In genomic region chr2:4018431-4018876, GRCm38 (mm10) we compare ENCODE assay signal across 11 mouse cellular contexts. TPM values are rescaled to one million over a fixed set of nuclear protein-coding genes. Genes with fewer than 3 reads are reported as not detected.
A peak's percentile ranks its signal among the peaks of the same experiment; 100 is the strongest.
DNase-seq lines count a peak whose midpoint lies in the region; ATAC-seq lines count a peak whose summit lies in the region.
"Had no signal": no experiment of that assay in that cellular context is flagged by ENCODE, and none has a peak within 500 bp of the region (broad histone marks: within the 10 kb centered on the region; RNA-seq: fewer than 3 reads in every experiment).

No protein-coding gene starts in this region.

- no peak for ATAC-seq in heart, embryonic 11.5 days (replicated peaks; ENCODE audit: insufficient number of reproducible peaks, low FRiP score, low TSS enrichment)
- ATAC-seq in frontal cortex, adult (ENCODE audit: low TSS enrichment), result peak; percentile 76
- peak; percentile 94 for ATAC-seq in neural tube, embryonic 12.5 days (ENCODE audit: low FRiP score, low read depth)

- no peaks in the 10 kb centered on the region for H3K9me3 ChIP-seq in heart, embryonic 11.5 days (replicated peaks; ENCODE audit: control insufficient read depth, low read length)
- H3K9me3 ChIP-seq in neural tube, embryonic 12.5 days, result no peaks in the 10 kb centered on the region

- WGBS in heart, embryonic 11.5 days (ENCODE audit: insufficient replicate concordance), result 38% methylated on average over 11 of the region's 11 CpGs
- 26% methylated on average over 11 of the region's 11 CpGs for WGBS in neural tube, embryonic 12.5 days

- no peak overlapping the region for H3K27ac ChIP-seq in heart, embryonic 11.5 days (ENCODE audit: low read depth, low read length)
- H3K27ac ChIP-seq in neural tube, embryonic 12.5 days, result 0 out of 2 replicates have a peak overlapping the region, but pooled peaks have one; percentile 26

- H3K27me3 ChIP-seq in heart, embryonic 11.5 days (ENCODE audit: control insufficient read depth, insufficient read depth, low read length), result no peaks in the 10 kb centered on the region
- no peaks in the 10 kb centered on the region for H3K27me3 ChIP-seq in neural tube, embryonic 12.5 days (replicated peaks)
- H3K27me3 ChIP-seq: CH12.LX had no signal

- no peaks in the 10 kb centered on the region for H3K36me3 ChIP-seq in heart, embryonic 11.5 days (ENCODE audit: control insufficient read depth, insufficient read depth, low read length)
- no peaks in the 10 kb centered on the region for H3K36me3 ChIP-seq in neural tube, embryonic 12.5 days

- peaks cover 3% of the 10 kb centered on the region for H3K4me1 ChIP-seq in heart, embryonic 11.5 days (ENCODE audit: control insufficient read depth, insufficient read depth, low read length)
- H3K4me1 ChIP-seq in neural tube, embryonic 12.5 days, result peaks cover 13% of the 10 kb centered on the region

- no peak for DNase-seq in heart, adult 18-20 months
- peak; percentile 16 for DNase-seq in cerebellum, adult 8-10 months
- DNase-seq in layer of hippocampus, postnatal 25 days (ENCODE audit: extremely low spot score in 1 of 2, low spot score in 1 of 2), result peak; percentile 14 to 63
- DNase-seq in MN1 (ENCODE audit: low spot score), result no peak
- DNase-seq in ovary, postnatal 36 days (ENCODE audit: low spot score), result no peak

- no peak overlapping the region for H3K9ac ChIP-seq in heart, embryonic 11.5 days (ENCODE audit: low read depth, low read length)
- peak overlapping the region; percentile 48; the same call in 1 of the 2 replicates for H3K9ac ChIP-seq in neural tube, embryonic 12.5 days

- peak overlapping the region; percentile 43 for H3K4me2 ChIP-seq in heart, embryonic 11.5 days
- peak overlapping the region; percentile 45 for H3K4me2 ChIP-seq in neural tube, embryonic 12.5 days (replicated peaks)

- no peak overlapping the region for H3K4me3 ChIP-seq in heart, embryonic 11.5 days (ENCODE audit: low read depth, low read length)
- no peak overlapping the region for H3K4me3 ChIP-seq in neural tube, embryonic 12.5 days
- H3K4me3 ChIP-seq: erythroblast, embryonic 14.5 days; myocyte had no signal

RNA-seq across cellular contexts. Expression of gene Frmd4a, which starts 0.9 kb away (rescaled TPM):
- polyA plus RNA-seq in heart, embryonic 11.5 days (2014; fragmentation: Nextera tagmentation; extraction: Ambion mirVana), result 21.1 and 28.8 TPM in 2 replicates
- total RNA-seq in heart, adult 18-20 months (2021), result 10 to 100 TPM; 19.1 to 21.6 TPM
- total RNA-seq in layer of hippocampus, postnatal 25 days (2021), result 10 to 100 TPM; 64.6 to 86.7 TPM
- polyA plus RNA-seq in neural tube, embryonic 12.5 days (2016; fragmentation: Nextera tagmentation; extraction: Ambion mirVana), result 55.6 and 56.7 TPM in 2 replicates

Comparison
In these comparisons a context has a peak if more than half of its experiments do, and no peak if none do; other contexts are left out.
1. DNase-seq: peak in cerebellum, adult 8-10 months (single experiment) and layer of hippocampus, postnatal 25 days (2 of 2); none in heart, adult 18-20 months (0 of 2), MN1 (single experiment) and ovary, postnatal 36 days (single experiment).